Mouse (Mus musculus) lung, embryonic 14.5 days (tissue): ENCODE measurements at regions not wholly inside any gene's neighbourhood (a gene's known extent, or its start where the extent isn't known, plus 50 kb on each side); places are given as distances from the start of the nearest gene placed in this dataset.

Experiments used
- ATAC-seq: fragments of 200-750 bp; cut with Nextera tagmentation; 2 replicates; pipeline ENCODE4 v1.8.0; 2017; ENCODE audit warnings: mild to moderate bottlenecking, moderate TSS enrichment, moderate library complexity; ENCODE audit not compliant: insufficient read depth
- DNase-seq: peaks from one replicate; pipeline ENCODE4 v3.0.0-alpha.2; 2015
- H3K27ac ChIP-seq: fragments of 300-500 bp; sonication (generic); 2 replicates; pipeline ENCODE4 v1.5.1; 2014; ENCODE audit warnings: low read depth, mild to moderate bottlenecking, moderate library complexity
- H3K27me3 ChIP-seq: fragments of 300-500 bp; sonication (generic); 2 replicates; pipeline ENCODE4 v1.6.1; 2014; ENCODE audit warnings: low read length, control low read depth; ENCODE audit not compliant: insufficient read depth
- H3K36me3 ChIP-seq: fragments of 300-500 bp; sonication (generic); 2 replicates; pipeline ENCODE4 v1.6.1; 2014; ENCODE audit warnings: control low read depth; ENCODE audit not compliant: insufficient read depth
- H3K4me1 ChIP-seq: fragments of 300-500 bp; sonication (generic); 2 replicates; pipeline ENCODE4 v1.6.1; 2014; ENCODE audit warnings: antibody characterized with exemption, control low read depth; ENCODE audit not compliant: insufficient read depth
- H3K4me2 ChIP-seq: fragments of 300-500 bp; sonication (generic); 2 replicates; pipeline ENCODE4 v1.6.1; 2014; ENCODE audit warnings: mild to moderate bottlenecking
- H3K4me3 ChIP-seq: fragments of 300-500 bp; sonication (generic); 2 replicates; pipeline ENCODE4 v1.5.1; 2014; ENCODE audit warnings: low read depth, low read length
- H3K9ac ChIP-seq: fragments of 300-500 bp; sonication (generic); 2 replicates; pipeline ENCODE4 v1.6.1; 2014
- H3K9me3 ChIP-seq: fragments of 300-500 bp; sonication (generic); 2 replicates; pipeline ENCODE4 v1.6.1; 2016; ENCODE audit warnings: low read depth, low read length, control low read depth
- CTCF ChIP-seq: IDR thresholded peaks from 2 replicates; pipeline ENCODE4 v1.5.1; 2016; ENCODE audit warnings: antibody characterized with exemption, low read depth
- WGBS: fragments of 180-500 bp; shearing (Covaris S2); extraction: QIAGEN DNeasy Blood & Tissue Kit; methylation state at CpG from one replicate; pipeline ENCODE4 v1.1.7; 2014; 5-methylcytosine and 5-hydroxymethylcytosine counted together

GRCm38 (mm10) chr3:103432254-103432653 lies 142.8 kb upstream of the Syt6 start:
- no peak for TF ChIP-seq CTCF
- no peaks in the 10 kb centered on the region for H3K4me1 ChIP-seq
- H3K4me2 ChIP-seq: no peak overlapping the region
- no peak overlapping the region for H3K27ac ChIP-seq
- ATAC-seq: no peak
- no peak for DNase-seq
- no peaks in the 10 kb centered on the region for H3K9me3 ChIP-seq
- WGBS: 33% methylated on average over 5 of the region's 5 CpGs
- no peaks in the 10 kb centered on the region for H3K27me3 ChIP-seq
- no peak overlapping the region for H3K4me3 ChIP-seq
- H3K9ac ChIP-seq: no peak overlapping the region
- no peaks in the 10 kb centered on the region for H3K36me3 ChIP-seq

GRCm38 (mm10) chr3:103436902-103437603 lies 138.0 kb upstream of the Syt6 start:
- 59% methylated on average over 9 of the region's 9 CpGs for WGBS
- Histone ChIP-seq H3K27me3 (no peaks in the 10 kb centered on the region), H3K4me2 (no peak overlapping the region), H3K4me1 (no peaks in the 10 kb centered on the region), H3K27ac (no peak overlapping the region), H3K4me3 (no peak overlapping the region), H3K9me3 (no peaks in the 10 kb centered on the region), H3K36me3 (no peaks in the 10 kb centered on the region), H3K9ac (no peak overlapping the region)
- ATAC-seq (no peak), DNase-seq (no peak)
- TF ChIP-seq CTCF: no peak

GRCm38 (mm10) chr3:103438791-103439354 lies 136.2 kb upstream of the Syt6 start:
- H3K4me3 ChIP-seq: no peak overlapping the region
- 52% methylated on average over 12 of the region's 12 CpGs for WGBS
- no peak overlapping the region for H3K27ac ChIP-seq

GRCm38 (mm10) chr3:103443247-103443646 lies 131.8 kb upstream of the Syt6 start:
- no peak for ATAC-seq
- H3K9ac ChIP-seq: no peak overlapping the region
- no peaks in the 10 kb centered on the region for H3K4me1 ChIP-seq
- no peaks in the 10 kb centered on the region for H3K36me3 ChIP-seq
- DNase-seq: no peak
- H3K27me3 ChIP-seq: no peaks in the 10 kb centered on the region
- no peak for TF ChIP-seq CTCF
- 64% methylated on average over 6 of the region's 6 CpGs for WGBS
- H3K4me3 ChIP-seq: no peak overlapping the region
- H3K4me2 ChIP-seq: no peak overlapping the region
- no peak overlapping the region for H3K27ac ChIP-seq
- no peaks in the 10 kb centered on the region for H3K9me3 ChIP-seq

More at GRCm38 (mm10) chr3:103438791-103439354, 136.2 kb upstream of the Syt6 start:
- peak; percentile 66 for TF ChIP-seq CTCF
- Histone ChIP-seq H3K36me3 (no peaks in the 10 kb centered on the region), H3K27me3 (no peaks in the 10 kb centered on the region), H3K9ac (no peak overlapping the region), H3K9me3 (no peaks in the 10 kb centered on the region), H3K4me2 (no peak overlapping the region), H3K4me1 (no peaks in the 10 kb centered on the region)
- ATAC-seq: peak; percentile 65
- peak; percentile 84 for DNase-seq

- H3K4me2 ChIP-seq: no peak overlapping the region
- no peak for ATAC-seq
- H3K4me1 ChIP-seq: no peaks in the 10 kb centered on the region
- DNase-seq: no peak
- no peaks in the 10 kb centered on the region for H3K27me3 ChIP-seq
- H3K4me3 ChIP-seq: no peak overlapping the region
- no peaks in the 10 kb centered on the region for H3K36me3 ChIP-seq
- no peaks in the 10 kb centered on the region for H3K9me3 ChIP-seq
- H3K27ac ChIP-seq: no peak overlapping the region
- TF ChIP-seq CTCF: no peak
- 82% methylated on average over 8 of the region's 8 CpGs for WGBS
- H3K9ac ChIP-seq: no peak overlapping the region
Observed at GRCm38 (mm10) chr3:103445852-103446251, 129.2 kb upstream of the Syt6 start.

GRCm38 (mm10) chr3:103449851-103450250 lies 125.2 kb upstream of the Syt6 start:
- ATAC-seq: no peak
- no peak overlapping the region for H3K4me3 ChIP-seq

GRCm38 (mm10) chr3:103451971-103452370 lies 123.1 kb upstream of the Syt6 start:
- Histone ChIP-seq H3K36me3 (no peaks in the 10 kb centered on the region), H3K4me2 (no peak overlapping the region), H3K9me3 (no peaks in the 10 kb centered on the region), H3K27me3 (no peaks in the 10 kb centered on the region), H3K4me1 (no peaks in the 10 kb centered on the region), H3K27ac (no peak overlapping the region), H3K9ac (no peak overlapping the region), H3K4me3 (no peak overlapping the region)
- ATAC-seq (no peak), DNase-seq (peak; percentile 30)
- TF ChIP-seq CTCF: no peak
- 57% methylated on average over 3 of the region's 3 CpGs for WGBS

More at GRCm38 (mm10) chr3:103449851-103450250, 125.2 kb upstream of the Syt6 start:
- TF ChIP-seq CTCF: no peak
- no peaks in the 10 kb centered on the region for H3K27me3 ChIP-seq
- no peak for DNase-seq
- no peaks in the 10 kb centered on the region for H3K36me3 ChIP-seq
- no peaks in the 10 kb centered on the region for H3K4me1 ChIP-seq
- no peak overlapping the region for H3K9ac ChIP-seq
- H3K27ac ChIP-seq: no peak overlapping the region
- 50% methylated on average over 7 of the region's 7 CpGs for WGBS
- no peaks in the 10 kb centered on the region for H3K9me3 ChIP-seq
- H3K4me2 ChIP-seq: no peak overlapping the region
